Comparison of ENCODE assay signal across 24 mouse cellular contexts in genomic region chr8:105380308-105380707, GRCm38 (mm10). TPM values are rescaled to one million over a fixed set of nuclear protein-coding genes. Genes with fewer than 3 reads are reported as not detected.
"Had no signal": no experiment of that assay in that cellular context is flagged by ENCODE, and none has a peak within 500 bp of the region (broad histone marks: within the 10 kb centered on the region; RNA-seq: fewer than 3 reads in every experiment).

No protein-coding gene starts in this region.

- H3K4me3 ChIP-seq: myocyte; neural tube, embryonic 13.5 days; neural tube, embryonic 15.5 days had no signal

- H3K9ac ChIP-seq: lung, embryonic 14.5 days; neural tube, embryonic 13.5 days; neural tube, embryonic 15.5 days had no signal

- H3K27me3 ChIP-seq: neural tube, embryonic 13.5 days; neural tube, embryonic 15.5 days had no signal

- H3K27ac ChIP-seq: neural tube, embryonic 13.5 days; neural tube, embryonic 15.5 days had no signal

- DNase-seq: lung, adult 18-20 months; lung, embryonic 14.5 days; lung, postnatal 10 days; lung, postnatal 4 days; midbrain, embryonic 14.5 days; retina, postnatal 1 day; right cerebral cortex, adult 18-20 months; right cerebral cortex, postnatal 25 days; right cerebral cortex, postnatal 4 days; spleen, adult 18-20 months; thymus, adult 18-20 months; thymus, postnatal 14 days; thymus, postnatal 36 days had no signal

- H3K9me3 ChIP-seq: neural tube, embryonic 13.5 days; neural tube, embryonic 15.5 days had no signal

- H3K4me2 ChIP-seq: lung, embryonic 14.5 days; midbrain, embryonic 11.5 days; neural tube, embryonic 13.5 days; neural tube, embryonic 15.5 days had no signal

- H3K36me3 ChIP-seq: neural tube, embryonic 13.5 days; neural tube, embryonic 15.5 days had no signal

- ATAC-seq: midbrain, embryonic 16.5 days had no signal

RNA-seq across cellular contexts. Expression of gene Plekhg4, which starts 7.2 kb away (rescaled TPM):
- total RNA-seq: megakaryocyte-erythroid progenitor cell, adult 5-6 weeks had no signal

RNA-seq across cellular contexts. Expression of gene Kctd19, which starts 33.0 kb away (rescaled TPM):
- total RNA-seq: megakaryocyte, adult 5-6 weeks; megakaryocyte-erythroid progenitor cell, adult 5-6 weeks had no signal
- polyA plus RNA-seq: midbrain, embryonic 11.5 days; midbrain, embryonic 14.5 days; midbrain, embryonic 16.5 days; myocyte; neural tube, embryonic 11.5 days; neural tube, embryonic 13.5 days; neural tube, embryonic 15.5 days; small intestine, adult 2 months; stomach, embryonic 14.5 days; stomach, embryonic 16.5 days had no signal

RNA-seq across cellular contexts. Expression of gene Lrrc36, which starts 33.1 kb away (rescaled TPM):
- polyA plus RNA-seq: myocyte; small intestine, adult 2 months; stomach, embryonic 14.5 days had no signal
